Mouse (Mus musculus): ENCODE measurements around the gene Ngrn.

Gene Ngrn

DNA sequence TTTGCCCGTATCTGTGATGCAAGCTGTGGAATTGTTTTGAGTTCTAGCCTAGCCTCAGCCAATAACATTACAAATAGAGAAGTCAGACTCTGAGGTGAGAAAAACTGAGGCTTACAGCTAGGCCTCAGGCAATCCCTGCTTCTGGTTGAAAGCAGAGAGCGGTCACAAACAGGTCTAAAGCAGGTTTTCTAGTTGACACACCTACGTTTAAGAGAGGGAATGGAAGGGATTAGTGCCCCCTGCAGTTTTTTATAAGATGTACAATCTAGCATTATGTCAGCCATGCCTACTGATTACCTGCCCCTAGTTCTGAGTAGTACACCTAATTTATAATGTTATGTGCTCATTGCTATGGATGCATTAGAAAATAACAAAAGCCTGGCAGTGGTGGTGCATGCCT lies 46.8 kb downstream of the Ngrn start:
- DNase-seq (ENCODE audit: low spot score in 2 of 2): no peak

GRCm38 (mm10) chr7:80310771-80311170 lies 49.8 kb downstream of the Ngrn start:
- no peak for DNase-seq (ENCODE audit: low spot score in 2 of 2)
